13 mouse cellular contexts compared by ENCODE assay signal in genomic region chr12:13052164-13052563, GRCm38 (mm10).
"Had no signal": no experiment of that assay in that cellular context is flagged by ENCODE, and none has a peak within 500 bp of the region (broad histone marks: within the 10 kb centered on the region; RNA-seq: fewer than 3 reads in every experiment).

No protein-coding gene starts in this region.

- DNase-seq: kidney, postnatal 25 days; layer of hippocampus, adult 9-11 months; liver, embryonic 13.5 days; lung, adult 2 months; lung, postnatal 14 days; lung, postnatal 4 days; right cerebral cortex, postnatal 25 days; spleen, adult 18-20 months; thymus, postnatal 36 days had no signal

- H3K27ac ChIP-seq: kidney, postnatal 0 days; layer of hippocampus, adult 2 months; liver, embryonic 13.5 days; midbrain, embryonic 13.5 days; stomach, embryonic 15.5 days had no signal

- H3K36me3 ChIP-seq: liver, embryonic 13.5 days; midbrain, embryonic 13.5 days; stomach, embryonic 15.5 days had no signal

- H3K9ac ChIP-seq: liver, embryonic 13.5 days; midbrain, embryonic 13.5 days; stomach, embryonic 15.5 days had no signal

- H3K4me2 ChIP-seq: liver, embryonic 13.5 days; midbrain, embryonic 13.5 days; stomach, embryonic 15.5 days had no signal

- H3K9me3 ChIP-seq: liver, embryonic 13.5 days; midbrain, embryonic 13.5 days; stomach, embryonic 15.5 days had no signal

- H3K4me3 ChIP-seq: layer of hippocampus, adult 2 months; liver, embryonic 13.5 days; midbrain, embryonic 13.5 days; stomach, embryonic 15.5 days had no signal

- H3K27me3 ChIP-seq: midbrain, embryonic 13.5 days; stomach, embryonic 15.5 days had no signal

- ATAC-seq: midbrain, embryonic 13.5 days had no signal
